Mouse (Mus musculus) thymus, adult 2 months (tissue): ENCODE measurements at regions not wholly inside any gene's neighbourhood (a gene's known extent, or its start where the extent isn't known, plus 50 kb on each side); places are given as distances from the start of the nearest gene placed in this dataset.

ENCODE experiments used
- CTCF ChIP-seq: fragments of 200-500 bp; IDR thresholded peaks from 2 replicates; pipeline ENCODE4 v1.5.1; 2012; ENCODE audit warnings: mild to moderate bottlenecking, control low read depth, low read length, moderate library complexity, borderline replicate concordance; ENCODE audit not compliant: control insufficient read depth, poor library complexity, insufficient read depth; ENCODE audit errors: extremely low read depth
- POLR2A ChIP-seq: fragments of 200-500 bp; IDR thresholded peaks from 2 replicates; pipeline ENCODE4 v1.6.1; 2012; ENCODE audit warnings: mild to moderate bottlenecking, low read length, control low read depth, moderate library complexity; ENCODE audit not compliant: control insufficient read depth, poor library complexity, insufficient read depth; ENCODE audit errors: extremely low read depth

- TF ChIP-seq CTCF (no peak), POLR2A (no peak)
Observed at GRCm38 (mm10) chr7:125140854-125141253, 303.6 kb upstream of the Kdm8 start.
